Mouse (Mus musculus) heart, postnatal 0 days (tissue): ENCODE data around the gene Agtrap. TPM values are rescaled to one million over a fixed set of nuclear protein-coding genes. Genes with fewer than 3 reads are reported as not detected.
"Not testable (repeated sequence)": the region's sequence is repeated elsewhere in the genome, so short reads cannot be mapped to it uniquely, and the experiment has no call there.

Source experiments
- ATAC-seq: fragments of 200-750 bp; cut with Nextera tagmentation; 2 replicates; pipeline ENCODE4 v1.8.0; 2017; ENCODE audit warnings: low read depth, moderate number of reproducible peaks, moderate library complexity; ENCODE audit not compliant: insufficient read depth
- DNase-seq: peaks from one replicate; pipeline ENCODE4 v3.0.0-alpha.2; 2016; ENCODE audit warnings: low spot score
- H3K27ac ChIP-seq: fragments of 300-500 bp; sonication (generic); 2 replicates; pipeline ENCODE4 v1.5.1; 2014; ENCODE audit warnings: low read depth, mild to moderate bottlenecking
- H3K27me3 ChIP-seq: fragments of 300-500 bp; sonication (generic); 2 replicates; pipeline ENCODE4 v1.6.1; 2014; ENCODE audit warnings: low read length, mixed read lengths; ENCODE audit not compliant: control insufficient read depth, insufficient read depth
- H3K36me3 ChIP-seq: fragments of 300-500 bp; sonication (generic); replicated peaks from 2 replicates; pipeline ENCODE4 v1.6.1; 2014; ENCODE audit warnings: low read length, mixed read lengths; ENCODE audit not compliant: control insufficient read depth, insufficient read depth
- H3K4me1 ChIP-seq: fragments of 300-500 bp; sonication (generic); 2 replicates; pipeline ENCODE4 v1.6.1; 2014; ENCODE audit warnings: antibody characterized with exemption; ENCODE audit not compliant: control insufficient read depth, insufficient read depth
- H3K4me2 ChIP-seq: fragments of 300-500 bp; sonication (generic); 2 replicates; pipeline ENCODE4 v1.6.1; 2014; ENCODE audit warnings: low read depth, mild to moderate bottlenecking, low read length, moderate library complexity
- H3K4me3 ChIP-seq: fragments of 300-500 bp; sonication (generic); 2 replicates; pipeline ENCODE4 v1.5.1; 2014; ENCODE audit warnings: low read depth, low read length
- H3K9ac ChIP-seq: fragments of 300-500 bp; sonication (generic); replicated peaks from 2 replicates; pipeline ENCODE4 v1.6.1; 2014; ENCODE audit warnings: low read depth, low read length, mixed read lengths
- H3K9me3 ChIP-seq: fragments of 300-500 bp; sonication (generic); replicated peaks from 2 replicates; pipeline ENCODE4 v1.6.1; 2016; ENCODE audit warnings: low read length; ENCODE audit not compliant: control insufficient read depth
- CTCF ChIP-seq: IDR thresholded peaks from 2 replicates; pipeline ENCODE4 v1.5.1; 2016; ENCODE audit warnings: antibody characterized with exemption, control low read depth, low read depth
- EP300 ChIP-seq: IDR thresholded peaks from 2 replicates; pipeline ENCODE4 v1.6.1; 2016; ENCODE audit warnings: antibody characterized with exemption, low read depth
- WGBS: fragments of 180-500 bp; shearing (Covaris S2); extraction: QIAGEN DNeasy Blood & Tissue Kit; methylation state at CpG from one replicate; pipeline ENCODE4 v1.1.7; 2014; 5-methylcytosine and 5-hydroxymethylcytosine counted together
- polyA plus RNA-seq: library from polyadenylated mRNA; unstranded; fragments of >200 nt; fragmentation: Nextera tagmentation; extraction: Ambion mirVana; gene quantifications from 2 replicates; pipeline ENCODE4 v1.2.1, GENCODE M21; 2015
- total RNA-seq: library from RNA; depleted of rRNA; stranded (reverse); fragments of >200 nt; gene quantifications from 2 replicates; pipeline ENCODE4 v1.2.3, GENCODE M21; 2014; ENCODE audit warnings: low replicate concordance

The Agtrap gene
- total and polyA plus RNA-seq, 2 experiments from 2014 or later, result 22.9 to 31.4 TPM

GRCm38 (mm10) chr4:148120555-148120954 is 32.7 kb upstream of the Agtrap start:
- no peak overlapping the region for H3K9ac ChIP-seq
- H3K4me3 ChIP-seq, result no peak overlapping the region
- H3K4me1 ChIP-seq, result no peaks in the 10 kb centered on the region
- H3K27ac ChIP-seq, result no peak overlapping the region
- TF ChIP-seq EP300 (no peak), CTCF (no peak)
- 69% methylated on average over 9 of the region's 9 CpGs for WGBS
- no peak overlapping the region for H3K4me2 ChIP-seq
- ATAC-seq (no peak), DNase-seq (no peak)
- 0 out of 2 replicates have a peak, but pooled peaks cover 4% of the 10 kb centered on the region for H3K9me3 ChIP-seq
- H3K36me3 ChIP-seq, result no peaks in the 10 kb centered on the region
- H3K27me3 ChIP-seq, result peaks cover 8% of the 10 kb centered on the region; the same call in 1 of the 2 replicates

- not testable (repeated sequence) for H3K9ac ChIP-seq, H3K9me3 ChIP-seq, H3K27ac ChIP-seq, DNase-seq, H3K36me3 ChIP-seq, ATAC-seq, H3K4me3 ChIP-seq, H3K4me2 ChIP-seq, H3K4me1 ChIP-seq
- peaks cover 15% of the 10 kb centered on the region; the same call in 1 of the 2 replicates for H3K27me3 ChIP-seq
- WGBS, result 81% methylated on average over 9 of the region's 9 CpGs
These were observed 31.7 kb upstream of the Agtrap start for GRCm38 (mm10) chr4:148119578-148119977.

GRCm38 (mm10) chr4:148117392-148117791 is 29.6 kb upstream of the Agtrap start:
- ATAC-seq, result no peak
- Histone ChIP-seq H3K36me3 (no peaks in the 10 kb centered on the region), H3K27ac (no peak overlapping the region), H3K9ac (no peak overlapping the region), H3K27me3 (peaks cover 15% of the 10 kb centered on the region; the same call in 1 of the 2 replicates), H3K9me3 (0 out of 2 replicates have a peak, but pooled peaks cover 4% of the 10 kb centered on the region), H3K4me2 (no peak overlapping the region), H3K4me3 (no peak overlapping the region), H3K4me1 (no peaks in the 10 kb centered on the region)
- TF ChIP-seq EP300 (no peak), CTCF (no peak)
- no peak for DNase-seq
- 73% methylated on average over 4 of the region's 4 CpGs for WGBS

GRCm38 (mm10) chr4:148116657-148117056 is 28.8 kb upstream of the Agtrap start:
- 0 out of 2 replicates have a peak, but pooled peaks cover 4% of the 10 kb centered on the region for H3K9me3 ChIP-seq
- peaks cover 15% of the 10 kb centered on the region; the same call in 1 of the 2 replicates for H3K27me3 ChIP-seq
- H3K4me2 ChIP-seq, result no peak overlapping the region
- H3K4me3 ChIP-seq, result no peak overlapping the region
- no peaks in the 10 kb centered on the region for H3K4me1 ChIP-seq
- H3K36me3 ChIP-seq, result no peaks in the 10 kb centered on the region
- 72% methylated on average over 4 of the region's 4 CpGs for WGBS
- no peak for ATAC-seq
- TF ChIP-seq CTCF (no peak), EP300 (no peak)
- H3K27ac ChIP-seq, result no peak overlapping the region
- DNase-seq, result no peak
- no peak overlapping the region for H3K9ac ChIP-seq

- Histone ChIP-seq H3K9ac (0 out of 2 replicates have a peak overlapping the region, but pooled peaks have one; percentile 15), H3K4me2 (no peak overlapping the region), H3K9me3 (0 out of 2 replicates have a peak, but pooled peaks cover 4% of the 10 kb centered on the region), H3K27ac (no peak overlapping the region), H3K4me3 (no peak overlapping the region), H3K27me3 (peaks cover 9% of the 10 kb centered on the region; the same call in 1 of the 2 replicates), H3K4me1 (no peaks in the 10 kb centered on the region), H3K36me3 (no peaks in the 10 kb centered on the region)
- TF ChIP-seq EP300 (no peak), CTCF (peak; percentile 36)
- DNase-seq (no peak), ATAC-seq (no peak)
- 5% methylated on average over 15 of the region's 15 CpGs for WGBS
These were observed 27.6 kb upstream of the Agtrap start for GRCm38 (mm10) chr4:148115467-148115866.

- 2% methylated on average over 15 of the region's 15 CpGs for WGBS
- no peak overlapping the region for H3K4me2 ChIP-seq
These were observed 27.0 kb upstream of the Agtrap start for GRCm38 (mm10) chr4:148114758-148115391.

More at GRCm38 (mm10) chr4:148114758-148115391, 27.0 kb upstream of the Agtrap start:
- Histone ChIP-seq H3K27me3 (peaks cover 9% of the 10 kb centered on the region; the same call in 1 of the 2 replicates), H3K4me1 (no peaks in the 10 kb centered on the region), H3K4me3 (no peak overlapping the region), H3K9ac (no peak overlapping the region), H3K9me3 (0 out of 2 replicates have a peak, but pooled peaks cover 4% of the 10 kb centered on the region), H3K36me3 (no peaks in the 10 kb centered on the region), H3K27ac (no peak overlapping the region)
- DNase-seq, result peak; percentile 82
- TF ChIP-seq EP300 (no peak), CTCF (peak; percentile 99)
- ATAC-seq, result peak; percentile 69
